Mouse (Mus musculus): ENCODE measurements at regions not wholly inside any gene's neighbourhood (a gene's known extent, or its start where the extent isn't known, plus 50 kb on each side); places are given as distances from the start of the nearest gene placed in this dataset.

- H3K4me1 ChIP-seq (ENCODE audit: control insufficient read depth, insufficient read depth, low read length), result no peaks in the 10 kb centered on the region
- H3K9me3 ChIP-seq (ENCODE audit: control insufficient read depth, low read length), result no peaks in the 10 kb centered on the region
- no peak overlapping the region for H3K27ac ChIP-seq (ENCODE audit: low read depth, low read length)
- no peak overlapping the region for H3K9ac ChIP-seq (replicated peaks; ENCODE audit: low read depth, low read length)
- no peaks in the 10 kb centered on the region for H3K27me3 ChIP-seq (ENCODE audit: control insufficient read depth, insufficient read depth, low read length)
- peak; percentile 74 for ATAC-seq (ENCODE audit: low read depth)
- no peak overlapping the region for H3K4me2 ChIP-seq (ENCODE audit: low read depth, low read length)
- H3K36me3 ChIP-seq (ENCODE audit: control insufficient read depth, insufficient read depth, low read length), result no peaks in the 10 kb centered on the region
- WGBS, result 37% methylated on average over 5 of the region's 5 CpGs
- H3K4me3 ChIP-seq (ENCODE audit: low read depth, low read length), result no peak overlapping the region
These were observed 931.9 kb upstream of the Klhl29 start for GRCm38 (mm10) chr12:6307248-6307963.

- no peak for ATAC-seq (ENCODE audit: low read depth)
- no peaks in the 10 kb centered on the region for H3K9me3 ChIP-seq (ENCODE audit: control insufficient read depth, low read length)
- no peaks in the 10 kb centered on the region for H3K27me3 ChIP-seq (ENCODE audit: control insufficient read depth, insufficient read depth, low read length)
- no peaks in the 10 kb centered on the region for H3K36me3 ChIP-seq (ENCODE audit: control insufficient read depth, insufficient read depth, low read length)
- H3K9ac ChIP-seq (replicated peaks; ENCODE audit: low read depth, low read length), result no peak overlapping the region
- no peaks in the 10 kb centered on the region for H3K4me1 ChIP-seq (ENCODE audit: control insufficient read depth, insufficient read depth, low read length)
- no peak overlapping the region for H3K4me2 ChIP-seq (ENCODE audit: low read depth, low read length)
- no peak overlapping the region for H3K27ac ChIP-seq (ENCODE audit: low read depth, low read length)
- no peak overlapping the region for H3K4me3 ChIP-seq (ENCODE audit: low read depth, low read length)
- 95% methylated on average over 5 of the region's 5 CpGs for whole genome bisulfite sequencing
These were observed 912.1 kb upstream of the Klhl29 start for GRCm38 (mm10) chr12:6287622-6288021.

GRCm38 (mm10) chr12:6263962-6264361 is 888.5 kb upstream of the Klhl29 start:
- Histone ChIP-seq H3K4me3 (ENCODE audit: low read depth, low read length) (no peak overlapping the region), H3K9ac (replicated peaks; ENCODE audit: low read depth, low read length) (no peak overlapping the region), H3K27me3 (ENCODE audit: control insufficient read depth, insufficient read depth, low read length) (no peaks in the 10 kb centered on the region), H3K27ac (ENCODE audit: low read depth, low read length) (no peak overlapping the region), H3K36me3 (ENCODE audit: control insufficient read depth, insufficient read depth, low read length) (no peaks in the 10 kb centered on the region), H3K4me2 (ENCODE audit: low read depth, low read length) (no peak overlapping the region), H3K9me3 (ENCODE audit: control insufficient read depth, low read length) (no peaks in the 10 kb centered on the region), H3K4me1 (ENCODE audit: control insufficient read depth, insufficient read depth, low read length) (no peaks in the 10 kb centered on the region)
- WGBS, result 90% methylated on average over 2 of the region's 2 CpGs
- no peak for ATAC-seq (ENCODE audit: low read depth)
